Mouse (Mus musculus): Measurements from ENCODE around the gene Mpzl3.
"Not testable (repeated sequence)": the region's sequence is repeated elsewhere in the genome, so short reads cannot be mapped to it uniquely, and the experiment has no call there.

Mpzl3 gene

DNA sequence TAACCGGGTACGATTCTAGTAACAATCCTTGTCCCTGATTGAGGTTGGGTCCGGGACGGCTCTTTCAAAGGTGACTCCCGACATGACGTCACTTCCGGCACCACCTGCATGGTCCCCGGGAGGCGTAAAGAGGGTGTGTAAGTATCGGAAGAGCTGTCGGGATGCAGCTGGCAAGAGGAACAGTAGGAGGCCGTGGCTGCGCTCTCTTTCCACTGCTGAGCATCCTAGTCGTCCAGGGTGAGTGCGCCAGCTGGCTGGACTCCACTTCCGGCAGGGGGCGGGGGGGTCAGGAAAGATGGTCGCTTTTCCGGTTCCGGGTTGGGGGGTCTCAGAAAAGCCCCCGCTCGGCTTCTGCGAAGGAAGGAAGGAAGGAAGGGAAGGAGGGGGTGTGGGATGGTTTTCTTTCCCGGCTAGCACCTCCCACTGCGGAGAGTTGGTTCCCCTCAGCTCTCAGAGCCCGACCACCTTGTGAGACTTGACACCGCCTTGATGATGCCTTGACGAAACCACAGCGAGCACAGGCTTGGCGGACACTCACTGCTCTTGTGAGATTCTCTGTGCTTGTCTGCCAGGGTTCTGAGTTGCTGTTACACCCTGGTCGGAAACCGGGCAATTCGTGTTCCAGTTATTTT is at the start of gene Mpzl3:
Gene Mpzl3, plus strand, starts transcription at position 105 of the 632 bp plus-strand sequence.
- DNase-seq (ENCODE audit: low spot score in 2 of 2) = peak; percentile 81 to 82

DNA sequence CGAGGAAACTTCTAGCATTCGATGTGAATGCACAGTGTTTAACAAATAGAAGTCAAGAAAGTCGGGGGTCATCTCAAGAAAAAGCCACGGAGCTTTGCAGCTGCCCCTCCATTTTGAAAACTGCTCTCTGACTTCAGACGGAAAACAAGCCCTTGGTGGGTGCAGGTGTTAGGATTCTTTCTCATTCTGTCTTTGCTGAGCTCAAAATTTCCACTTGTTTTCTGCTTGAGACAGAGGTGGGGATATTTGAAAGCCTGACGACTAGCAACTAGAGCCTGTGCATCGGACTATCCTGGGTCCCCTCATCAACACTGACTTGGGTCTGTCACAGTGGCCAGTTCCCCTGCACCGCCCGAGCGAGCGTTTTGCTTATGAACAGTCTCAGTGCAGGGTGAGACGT is 47.6 kb upstream of the Mpzl3 start:
- no peak for DNase-seq (ENCODE audit: low spot score in 2 of 2)

DNA sequence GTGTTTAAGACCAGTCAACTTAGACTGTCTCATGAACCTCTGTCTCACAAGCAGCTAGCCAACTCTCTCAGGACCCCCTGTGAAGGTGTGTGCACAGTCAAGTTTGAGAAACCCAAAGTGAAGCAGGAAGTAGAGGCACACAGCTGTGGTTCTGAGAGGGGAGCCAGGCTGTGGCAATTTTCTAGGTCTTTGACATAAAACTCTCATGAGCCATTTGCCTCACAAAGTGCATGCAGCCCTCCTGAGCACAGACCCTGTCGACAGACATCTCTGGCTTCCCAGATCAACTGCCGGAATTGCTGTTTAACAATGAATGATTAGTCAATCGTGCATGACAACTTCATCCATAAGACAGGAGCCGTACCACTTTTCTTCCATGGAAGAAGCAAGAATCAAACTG is 46.6 kb upstream of the Mpzl3 start:
- DNase-seq (ENCODE audit: low spot score in 2 of 2) = no peak

DNA sequence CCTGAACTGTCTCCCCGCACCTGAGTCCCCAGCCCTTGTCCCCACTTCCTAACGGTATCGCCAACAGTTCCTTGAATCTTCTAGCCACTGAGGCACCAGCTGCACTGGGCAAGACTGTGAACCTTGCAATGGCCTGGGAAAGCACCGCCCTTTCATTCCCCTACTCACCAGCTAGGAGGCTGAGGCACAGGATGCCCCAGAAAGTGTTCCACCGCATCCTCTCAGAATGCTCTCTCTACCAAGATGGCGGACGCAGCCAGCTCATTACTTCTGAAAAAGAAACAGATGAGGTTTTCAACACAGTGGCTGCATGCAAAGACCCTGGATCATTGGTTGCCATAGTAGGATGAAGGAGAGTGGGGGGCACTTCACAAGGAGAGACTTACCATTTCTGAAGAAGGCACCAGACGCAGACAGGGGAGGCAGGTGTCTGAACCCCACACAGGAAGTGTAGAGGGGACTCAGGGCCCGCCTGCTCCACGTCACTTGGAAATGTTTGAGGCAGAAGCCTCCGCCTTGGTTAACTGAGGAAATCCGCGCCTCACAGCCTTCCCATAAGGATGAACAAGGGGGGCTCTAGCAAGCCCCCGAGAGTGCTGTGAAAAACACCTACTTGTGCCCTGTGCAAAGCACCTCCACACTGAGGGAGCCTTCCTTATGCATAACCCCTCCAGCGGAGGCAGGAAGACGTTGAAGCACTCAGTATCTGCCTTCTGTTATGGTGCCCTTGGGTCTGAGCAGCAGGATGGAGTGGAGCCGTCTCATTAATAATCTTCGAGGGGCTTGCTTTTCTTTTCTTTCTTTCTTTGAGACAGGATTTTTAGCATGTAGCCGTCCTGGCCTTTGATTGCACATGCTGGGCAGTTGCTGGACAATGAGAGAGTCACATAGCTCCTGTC is 45.6 kb upstream of the Mpzl3 start, which contains the start of gene Cd3e:
Gene Cd3e, minus strand, starts transcription at position 448 of the 899 bp plus-strand sequence.
- DNase-seq (ENCODE audit: low spot score in 2 of 2) = no peak

DNA sequence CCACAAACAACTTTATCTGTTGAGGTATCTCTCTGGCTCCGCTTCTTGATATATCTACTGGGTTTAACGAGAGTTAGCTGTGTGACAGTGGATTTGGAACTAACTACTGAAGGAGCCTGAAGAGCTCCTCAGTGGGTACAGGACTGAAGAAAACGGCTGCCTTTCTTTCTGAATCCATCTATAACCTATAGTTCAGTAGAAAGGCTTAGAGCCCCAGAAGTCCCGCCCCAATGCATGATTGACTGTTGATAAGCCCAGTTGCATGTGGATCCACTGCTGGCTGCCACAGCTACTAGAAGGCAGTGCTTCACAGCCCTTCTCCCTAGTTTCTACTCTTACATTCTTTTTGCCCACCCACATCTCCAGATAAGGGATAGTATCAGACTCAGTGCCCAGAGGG is 44.5 kb upstream of the Mpzl3 start:
- no peak for DNase-seq (ENCODE audit: low spot score in 2 of 2)

DNA sequence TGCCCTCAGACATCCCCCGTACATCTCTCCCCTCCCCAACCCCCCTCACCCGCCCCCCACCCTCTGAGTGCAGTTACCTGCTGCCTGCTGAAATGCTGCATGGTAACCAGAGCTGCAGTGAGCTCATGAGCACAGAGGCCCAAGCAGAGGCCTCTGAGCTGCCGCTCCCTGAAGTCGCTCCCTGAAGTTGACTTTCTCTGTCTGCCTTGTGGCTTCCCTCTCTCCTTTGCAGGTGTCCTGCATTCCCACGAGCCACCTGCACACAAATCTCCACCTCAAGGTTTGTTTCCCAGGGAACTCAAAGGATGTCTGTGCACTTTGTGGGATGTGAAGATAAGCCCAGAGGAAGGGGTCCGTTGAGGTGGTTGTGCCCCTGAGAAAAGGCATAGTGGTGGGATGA is 43.7 kb upstream of the Mpzl3 start:
- no peak for DNase-seq (ENCODE audit: low spot score in 2 of 2)

DNA sequence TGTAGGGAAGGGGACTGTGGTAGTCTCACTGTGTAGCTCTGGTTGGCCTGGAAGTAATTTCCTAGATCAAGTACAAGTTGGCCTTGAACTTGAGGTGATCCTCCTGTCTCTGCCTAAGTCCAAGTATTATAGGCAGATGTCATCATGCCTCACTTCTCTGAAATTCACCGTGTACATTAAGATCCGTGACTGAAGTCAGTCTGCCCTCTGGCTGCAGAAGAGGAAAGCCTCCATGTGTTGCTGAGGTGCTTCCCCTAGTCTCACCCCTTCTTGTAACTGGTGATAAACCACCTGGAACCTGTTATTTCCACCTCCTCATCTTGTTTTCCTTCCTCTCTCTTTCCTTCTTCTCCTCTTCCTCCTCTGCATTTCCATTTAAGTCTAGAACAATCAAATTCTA is 40.1 kb upstream of the Mpzl3 start:
- no peak for DNase-seq (ENCODE audit: low spot score in 2 of 2)

DNA sequence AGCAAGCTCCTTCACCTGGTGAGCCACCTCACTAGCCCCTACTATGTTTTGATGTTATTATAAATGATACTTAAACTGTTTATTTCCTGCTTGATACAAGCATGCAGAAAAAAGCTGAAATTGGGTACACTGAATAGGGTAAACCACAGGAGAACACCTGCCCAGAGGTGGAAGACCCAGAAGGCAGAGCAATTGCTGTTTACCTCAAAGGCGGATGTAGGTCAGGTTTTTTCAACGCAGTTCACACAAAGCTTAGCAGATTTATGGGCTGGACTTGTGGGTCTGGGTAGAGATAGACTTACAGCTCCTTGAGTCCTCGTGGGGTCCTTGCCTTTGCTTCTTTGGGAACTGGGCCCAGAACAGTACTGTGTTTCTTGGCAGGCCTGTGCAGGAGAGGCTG is 39.1 kb upstream of the Mpzl3 start:
- DNase-seq (ENCODE audit: low spot score in 2 of 2) = no peak

DNA sequence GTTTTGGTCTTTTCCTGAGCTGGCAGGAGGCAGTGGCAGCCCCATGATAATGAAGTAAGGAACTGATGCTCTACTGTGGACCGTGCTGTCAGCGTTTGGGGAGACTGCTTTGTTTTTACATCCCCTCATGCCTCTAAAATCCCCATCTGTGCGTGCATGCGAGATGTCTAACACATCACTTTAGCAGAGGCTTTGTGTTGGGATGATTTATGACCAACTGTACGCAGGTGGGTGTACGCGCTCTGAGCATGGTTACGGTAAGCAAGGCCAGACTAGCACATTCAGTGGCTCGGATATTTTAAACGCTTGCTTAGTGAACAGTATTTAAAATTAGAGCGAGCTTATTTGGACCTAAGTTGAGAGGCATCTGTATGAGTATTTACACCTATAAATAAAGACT is 37.0 kb upstream of the Mpzl3 start:
- DNase-seq (ENCODE audit: low spot score in 2 of 2) = no peak

DNA sequence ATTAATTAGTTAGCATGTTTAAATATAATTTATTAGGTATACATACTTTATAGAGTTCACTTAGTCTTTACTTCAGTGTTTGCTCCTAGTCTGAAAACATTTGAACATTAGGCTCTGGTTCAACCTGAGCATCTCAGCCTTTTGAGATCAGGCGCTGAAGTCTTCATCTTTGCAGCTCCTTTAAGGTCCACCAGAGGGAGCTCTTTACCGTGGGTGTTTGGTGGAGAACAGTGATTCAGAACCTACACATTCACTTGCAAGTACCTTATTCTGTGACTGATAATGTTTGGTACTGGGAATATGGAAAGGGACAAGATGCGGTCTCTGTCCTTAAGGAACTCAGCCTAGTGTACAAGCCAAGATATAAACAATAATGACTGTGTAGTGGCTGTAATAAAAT is 32.2 kb upstream of the Mpzl3 start:
- DNase-seq (ENCODE audit: low spot score in 2 of 2) = no peak

DNA sequence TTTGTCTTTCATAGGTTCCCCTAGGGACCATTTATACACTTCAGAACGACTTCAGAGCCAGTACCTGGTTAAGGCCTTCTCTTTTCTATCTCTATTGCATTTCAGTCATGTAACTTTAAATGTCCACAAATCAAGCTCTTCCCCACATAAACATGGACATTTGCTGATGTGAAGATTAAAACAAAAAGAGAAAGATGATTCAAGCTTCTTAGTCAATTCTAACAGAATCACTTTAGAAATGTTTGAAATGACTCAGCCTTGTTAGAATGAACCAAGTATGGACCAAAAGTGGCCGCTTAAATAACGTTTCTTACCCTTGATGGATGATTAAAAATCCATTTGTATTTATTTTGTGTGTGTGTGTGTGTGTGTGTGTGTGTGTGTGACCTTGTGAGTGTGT is 31.3 kb upstream of the Mpzl3 start:
- no peak for DNase-seq (ENCODE audit: low spot score in 2 of 2)

DNA sequence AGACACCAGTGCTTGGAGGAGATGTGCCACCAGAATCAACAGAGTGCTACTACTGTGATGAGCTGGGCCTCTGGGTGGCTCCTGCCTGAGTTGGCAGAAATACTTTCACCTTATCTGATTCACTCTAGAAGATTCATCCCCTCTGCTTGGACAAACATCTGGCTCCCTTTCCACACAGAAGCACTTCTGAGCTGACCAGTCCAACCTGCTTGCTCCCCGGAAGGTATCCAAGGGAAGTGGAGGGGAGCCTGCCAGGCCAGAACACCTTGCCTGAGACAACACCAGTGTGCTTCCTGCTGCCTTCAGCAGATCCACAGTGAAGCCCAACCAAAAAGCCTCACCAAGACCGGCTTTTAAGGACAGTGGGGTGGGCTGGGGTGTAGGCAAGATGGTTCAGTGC is 30.8 kb upstream of the Mpzl3 start:
- no peak for DNase-seq (ENCODE audit: low spot score in 2 of 2)

DNA sequence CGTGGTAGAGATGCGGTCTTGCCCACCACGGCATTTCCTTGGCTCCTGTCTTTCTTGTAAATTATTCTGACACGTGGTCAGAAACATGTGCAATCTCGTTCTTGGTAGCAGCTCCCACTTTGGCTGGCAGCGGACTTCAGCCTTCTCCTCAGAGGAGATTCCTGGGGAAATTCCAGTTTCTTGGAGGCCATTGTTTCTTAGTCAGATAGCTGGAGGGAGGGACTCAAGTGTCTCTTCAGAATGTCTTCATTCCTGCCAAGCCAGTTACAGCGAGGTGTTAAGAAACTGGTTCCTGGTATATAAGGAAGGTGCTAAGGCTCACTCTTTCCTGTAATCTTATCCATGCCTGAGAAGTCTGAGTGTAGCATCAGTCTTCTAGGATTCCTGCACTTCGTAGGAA is 27.6 kb upstream of the Mpzl3 start:
- DNase-seq (ENCODE audit: low spot score in 2 of 2) = no peak

DNA sequence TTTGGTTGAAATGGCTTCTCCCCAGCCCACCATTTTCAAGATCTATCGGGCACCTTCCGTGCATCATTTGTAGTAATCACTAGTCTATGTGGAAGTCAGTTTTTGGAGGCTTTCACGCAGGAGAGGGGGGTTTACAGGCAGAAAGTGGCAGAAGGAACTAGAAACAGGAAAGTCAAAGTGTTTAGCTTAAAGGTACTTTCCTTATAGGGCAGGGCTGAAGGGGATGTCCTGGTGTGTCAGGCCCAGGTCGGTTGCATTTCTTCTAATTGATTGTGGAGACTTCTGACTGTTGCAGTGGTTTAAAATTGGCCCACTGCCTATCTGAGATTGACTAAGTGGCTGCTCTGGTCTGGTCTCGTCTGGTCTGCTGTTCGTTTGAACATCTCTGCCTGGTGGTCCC is 24.6 kb upstream of the Mpzl3 start:
- no peak for DNase-seq (ENCODE audit: low spot score in 2 of 2)

DNA sequence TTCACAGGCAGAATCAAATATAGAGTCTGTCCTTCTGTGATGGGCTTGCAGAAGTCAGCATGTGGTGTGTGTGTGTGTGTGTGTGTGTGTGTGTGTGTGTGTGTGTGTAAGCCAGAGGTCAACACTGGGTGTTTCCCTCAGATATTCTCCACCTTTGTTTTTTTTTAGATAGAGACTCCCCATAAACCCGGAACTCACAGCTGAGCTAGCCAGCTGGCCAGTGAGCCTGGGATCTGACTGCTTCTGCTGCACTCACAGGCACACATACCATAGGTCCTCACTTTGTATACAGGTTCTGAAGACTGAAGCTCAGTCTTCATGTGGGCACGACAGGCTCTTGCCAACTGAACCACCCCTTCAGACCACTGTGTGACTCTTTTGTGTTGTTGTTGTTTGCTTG is 22.7 kb upstream of the Mpzl3 start:
- DNase-seq (ENCODE audit: low spot score in 2 of 2) = no peak

DNA sequence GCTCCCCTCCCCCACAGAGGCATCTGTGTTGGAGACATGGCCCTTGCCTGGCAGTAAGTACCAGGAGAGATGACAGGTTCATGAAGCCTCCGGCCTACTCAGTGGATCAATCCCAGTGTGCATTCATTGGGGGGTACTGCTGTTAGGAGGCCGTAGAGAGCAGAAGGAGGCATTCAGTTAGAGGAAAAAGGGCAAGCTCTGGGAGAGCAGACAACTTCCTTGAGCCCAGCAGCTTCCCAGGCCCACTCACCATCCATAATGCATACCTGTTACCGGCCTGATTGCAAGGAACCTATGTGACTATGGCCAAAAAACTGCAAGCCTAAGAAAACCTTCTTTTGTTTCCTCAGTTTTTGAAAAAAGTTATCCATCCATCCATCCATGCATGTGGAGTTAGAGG is 20.5 kb upstream of the Mpzl3 start:
- DNase-seq (ENCODE audit: low spot score in 2 of 2) = no peak

DNA sequence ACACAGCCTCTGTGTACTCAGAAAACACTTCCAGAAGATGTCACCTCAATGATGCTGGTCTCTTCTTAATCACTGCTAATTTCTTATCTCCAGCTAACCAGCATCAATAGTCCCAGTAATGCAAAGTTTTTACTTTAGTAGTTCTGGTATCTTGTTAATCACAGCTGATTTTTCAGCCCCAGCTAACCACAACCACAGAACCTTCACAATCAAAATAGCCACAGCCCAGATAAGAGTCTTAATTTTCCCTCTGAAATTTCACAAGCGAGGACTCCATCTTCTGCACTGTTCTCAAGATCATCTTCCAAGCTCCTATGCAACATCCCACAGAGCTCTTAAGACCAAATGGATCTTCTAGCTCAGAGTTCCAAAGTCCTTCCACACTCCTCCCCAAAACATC is 17.2 kb upstream of the Mpzl3 start:
- DNase-seq (ENCODE audit: low spot score in 2 of 2) = not testable (repeated sequence)

DNA sequence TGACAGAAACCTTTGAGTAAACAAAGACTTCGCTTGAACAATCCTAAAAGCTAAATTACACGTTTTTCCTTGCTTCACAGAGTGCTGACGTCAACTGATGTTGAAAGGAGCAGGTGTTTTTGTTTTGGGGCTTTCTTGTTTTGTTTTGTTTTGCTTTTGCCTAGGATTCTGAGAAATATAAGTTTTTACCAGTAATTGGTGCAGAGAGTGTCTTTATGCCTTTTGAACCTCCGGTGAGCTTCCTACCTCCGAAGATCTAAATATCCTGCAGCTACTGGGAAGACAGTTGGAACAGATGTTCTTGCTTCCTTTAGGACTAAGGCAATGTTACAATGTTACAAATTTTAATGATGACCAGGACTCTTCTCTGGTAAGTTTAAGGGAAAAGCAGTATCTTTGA is 15.5 kb upstream of the Mpzl3 start, which contains the start of gene Mpzl2:
Gene Mpzl2, plus strand, starts transcription at position 301 of the 400 bp plus-strand sequence.
- no peak for DNase-seq (ENCODE audit: low spot score in 2 of 2)

DNA sequence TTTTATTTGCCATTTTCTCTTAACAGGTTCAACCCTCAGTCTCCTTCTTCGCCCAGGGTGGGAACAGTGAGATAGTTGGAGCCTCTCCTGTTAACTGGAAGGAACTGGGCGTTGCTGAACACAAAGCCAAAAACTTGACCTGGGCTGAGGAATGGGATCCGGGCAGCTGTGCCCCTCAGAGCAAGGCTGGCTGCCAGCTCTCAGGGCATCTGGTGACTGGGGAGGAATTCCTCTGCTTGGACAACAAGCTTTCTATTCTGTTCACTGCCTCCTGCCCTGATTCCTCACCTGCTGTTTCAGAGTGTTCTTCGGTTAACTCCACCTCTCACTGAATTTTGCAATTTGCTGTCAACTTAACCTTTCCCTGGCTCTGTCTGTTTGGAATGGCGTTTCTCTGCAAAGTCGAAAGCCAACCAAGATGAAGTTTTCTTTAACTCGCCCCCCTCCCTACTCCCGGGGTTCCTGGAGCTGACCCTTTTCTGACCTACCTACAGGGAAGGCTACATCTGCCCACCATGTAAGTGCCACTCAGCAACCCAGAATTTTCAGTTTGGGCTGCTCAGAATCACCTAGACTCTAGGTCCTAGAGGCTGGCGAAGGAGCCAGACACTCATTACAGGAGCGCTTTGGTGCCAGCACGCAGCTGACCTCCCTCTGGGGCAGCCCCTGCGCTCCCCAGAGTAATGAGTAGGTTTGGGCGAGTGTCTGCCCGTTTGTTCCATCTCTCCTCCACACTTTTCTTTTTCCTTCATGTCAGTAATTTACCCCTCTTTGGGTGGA is 14.7 kb upstream of the Mpzl3 start:
- DNase-seq (ENCODE audit: low spot score in 2 of 2) = no peak

DNA sequence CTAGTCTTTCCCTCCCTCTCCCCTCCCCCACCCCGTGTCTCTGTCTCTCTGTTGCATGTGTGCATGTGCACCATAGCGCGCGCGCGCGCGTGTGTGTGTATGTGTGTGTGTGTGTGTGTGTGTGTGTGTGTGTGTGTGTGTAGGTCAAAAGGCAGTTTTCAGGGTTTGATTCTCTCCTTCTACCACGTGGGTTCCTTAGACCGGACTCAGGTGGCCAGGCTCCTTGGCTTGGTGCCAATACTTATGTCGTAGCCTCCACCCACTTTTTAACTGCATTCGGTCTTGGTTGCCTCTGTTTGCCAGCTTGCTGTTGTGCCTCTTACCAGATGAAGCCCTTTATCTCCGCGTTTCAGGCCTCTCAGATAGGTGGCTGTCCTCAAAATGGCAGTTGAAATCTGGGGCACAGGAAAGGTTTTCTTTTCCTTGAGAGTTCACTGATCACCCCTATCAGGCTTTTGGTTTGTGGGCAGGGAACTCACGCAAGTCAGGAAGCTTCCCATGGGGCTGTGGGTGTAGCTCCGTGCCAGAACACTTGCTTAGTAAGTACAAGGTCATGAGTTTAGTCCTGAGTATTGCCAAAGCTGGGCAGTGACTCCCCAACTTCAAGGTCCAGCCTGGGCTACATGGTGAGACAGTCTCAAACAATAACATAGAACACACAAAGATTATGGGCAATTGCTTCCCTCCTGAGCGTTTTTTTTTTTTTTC is 13.7 kb upstream of the Mpzl3 start:
- no peak for DNase-seq (ENCODE audit: low spot score in 2 of 2)

DNA sequence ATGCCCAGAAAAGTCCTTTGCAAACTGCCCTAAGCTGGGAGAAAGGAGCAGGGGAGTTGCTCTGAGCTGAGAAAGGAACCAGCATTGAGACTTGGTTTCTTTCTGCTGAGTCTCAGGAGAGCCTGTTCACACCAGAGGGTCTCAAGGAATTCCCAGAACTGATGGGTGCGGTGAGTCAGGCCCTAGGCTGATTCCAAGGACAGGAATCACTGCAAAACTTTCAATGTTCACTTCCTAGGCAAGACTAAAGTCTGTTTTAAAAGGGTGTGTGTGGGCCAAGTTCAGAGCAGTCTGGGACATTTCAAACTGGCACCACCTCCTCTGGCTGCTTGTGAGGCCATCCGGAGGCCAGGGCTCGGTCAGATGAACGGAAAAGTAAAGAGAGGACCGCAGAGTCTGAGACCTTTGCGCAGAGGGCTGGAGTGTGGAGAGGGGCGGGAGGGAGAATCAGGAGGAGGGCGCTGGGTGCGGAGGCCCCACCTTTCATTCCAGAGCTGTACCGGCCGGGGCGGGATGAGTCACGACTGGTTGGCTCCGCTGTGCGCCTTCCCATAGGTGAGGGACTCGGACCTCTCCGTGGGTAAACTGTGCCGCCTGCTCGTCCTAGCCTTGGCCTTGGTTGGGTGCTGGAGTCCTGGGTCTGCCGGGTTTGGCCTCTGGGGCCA is 12.8 kb upstream of the Mpzl3 start:
- DNase-seq (ENCODE audit: low spot score in 2 of 2) = peak; percentile 68 to 74

Measured in urinary bladder, postnatal 4 days (tissue).